Mouse (Mus musculus): ENCODE results near the gene Dusp3.

Dusp3 gene

DNA sequence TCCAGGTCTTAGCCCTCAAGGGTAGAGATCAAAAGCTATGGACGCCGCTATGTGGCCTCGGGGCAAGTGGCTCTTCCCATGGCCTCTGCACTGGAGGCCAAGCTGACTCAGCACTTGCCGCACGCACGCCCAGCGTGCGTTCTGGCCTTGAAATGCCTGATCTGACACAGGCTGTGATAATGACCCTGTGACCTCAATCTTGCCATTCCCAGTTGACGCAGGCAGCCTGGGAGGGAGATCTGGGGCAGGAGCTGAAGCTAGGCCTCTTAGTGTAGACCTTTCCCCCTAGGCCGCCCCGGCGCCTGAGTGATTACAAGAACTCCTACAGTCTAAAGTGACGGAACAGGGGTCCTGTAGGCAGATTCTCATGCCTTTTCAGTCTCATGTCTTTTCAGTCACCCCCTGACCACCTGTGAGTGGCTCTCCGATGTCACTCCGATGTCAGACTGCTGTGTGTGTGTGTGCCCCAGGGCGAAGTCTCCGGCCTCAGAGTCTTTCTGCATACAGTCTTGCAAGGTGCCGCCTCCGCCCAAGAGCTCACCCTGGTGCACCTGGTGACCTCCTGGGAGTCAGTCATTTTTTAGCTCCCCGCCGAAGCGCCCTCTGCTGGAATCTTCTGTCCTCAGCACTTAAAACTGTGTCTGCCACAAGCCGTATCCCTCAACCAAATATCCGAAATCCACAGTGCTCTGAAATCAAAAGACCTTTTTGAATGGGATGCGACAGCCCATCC is 58.6 kb downstream of the Dusp3 start:
- peak; percentile 56 to 68 for DNase-seq

DNA sequence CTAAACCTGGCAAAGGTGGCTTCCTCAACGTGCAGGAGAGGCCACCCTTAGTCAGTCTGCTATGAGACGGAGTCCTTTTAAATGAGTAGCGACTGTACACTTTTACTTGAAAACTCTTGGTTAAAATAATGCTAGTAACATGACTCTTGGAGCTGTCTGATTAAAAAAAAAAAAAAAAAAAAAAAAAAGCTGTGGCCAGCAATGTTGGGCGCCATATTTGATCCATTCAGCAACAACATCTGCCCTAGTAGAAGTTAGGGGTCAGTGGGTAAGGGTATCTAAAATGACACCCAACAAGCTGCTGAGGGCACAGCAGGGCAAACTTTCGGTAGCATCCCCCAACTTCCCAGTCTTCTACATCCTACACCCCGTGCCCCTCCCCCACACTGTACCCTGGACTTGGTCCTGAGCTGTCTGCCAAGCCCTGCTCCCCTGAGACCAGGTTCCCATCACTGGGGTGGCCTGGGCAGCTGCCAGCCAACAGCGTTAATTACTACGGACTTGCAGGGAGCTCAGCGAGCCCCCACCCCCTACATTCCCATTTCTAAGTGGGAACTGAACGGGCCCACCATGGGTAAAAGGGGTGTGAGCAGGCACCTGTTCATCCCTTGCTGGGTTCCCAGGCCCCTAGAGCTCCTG is 59.7 kb downstream of the Dusp3 start:
- peak; percentile 46 to 49 for DNase-seq

DNA sequence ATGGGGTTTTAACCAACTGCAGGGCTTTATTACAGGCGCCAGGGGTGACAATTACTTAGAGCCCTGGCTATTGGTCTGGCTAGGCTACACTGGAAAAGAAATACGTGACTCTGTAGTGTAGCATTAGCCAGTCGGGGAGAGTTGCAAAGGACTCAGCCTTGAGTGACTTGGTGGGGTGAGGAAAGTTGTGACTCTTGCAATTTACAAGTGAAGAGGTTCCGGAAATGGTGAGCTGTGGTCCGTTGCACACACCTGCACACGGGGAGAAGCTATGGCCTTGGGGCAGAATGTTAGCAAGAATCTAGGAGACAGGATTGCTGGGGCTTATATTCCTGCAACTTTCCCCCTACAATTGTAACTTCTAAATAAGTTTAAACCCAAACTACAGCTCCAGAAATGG is 61.2 kb downstream of the Dusp3 start:
- DNase-seq = no peak

DNA sequence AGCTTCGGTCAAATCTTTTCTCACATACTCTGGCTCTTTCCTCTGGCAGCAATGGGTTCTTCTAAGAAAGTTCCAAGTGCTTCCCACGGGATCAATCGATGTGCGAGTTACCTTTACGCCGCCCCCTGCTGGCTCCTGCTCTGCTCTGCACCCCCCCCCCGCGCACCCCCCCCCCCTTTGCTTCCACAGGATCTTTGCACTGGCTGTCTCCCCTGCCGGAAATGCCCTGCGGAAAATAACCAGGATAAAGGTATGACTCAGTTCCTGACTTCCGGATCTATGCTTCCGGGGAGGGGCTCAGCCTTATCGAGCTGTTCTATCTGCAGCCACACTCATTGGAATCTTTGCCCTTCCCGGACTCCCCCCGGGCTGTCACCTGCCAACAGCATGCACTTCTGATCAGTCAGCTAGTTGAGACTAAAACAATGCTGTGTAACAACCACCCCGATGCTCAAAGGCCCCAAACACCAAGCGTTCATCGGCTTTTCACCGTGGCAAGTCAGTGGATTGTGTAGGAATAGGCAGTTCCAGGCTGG is 62.3 kb downstream of the Dusp3 start:
- DNase-seq = no peak

DNA sequence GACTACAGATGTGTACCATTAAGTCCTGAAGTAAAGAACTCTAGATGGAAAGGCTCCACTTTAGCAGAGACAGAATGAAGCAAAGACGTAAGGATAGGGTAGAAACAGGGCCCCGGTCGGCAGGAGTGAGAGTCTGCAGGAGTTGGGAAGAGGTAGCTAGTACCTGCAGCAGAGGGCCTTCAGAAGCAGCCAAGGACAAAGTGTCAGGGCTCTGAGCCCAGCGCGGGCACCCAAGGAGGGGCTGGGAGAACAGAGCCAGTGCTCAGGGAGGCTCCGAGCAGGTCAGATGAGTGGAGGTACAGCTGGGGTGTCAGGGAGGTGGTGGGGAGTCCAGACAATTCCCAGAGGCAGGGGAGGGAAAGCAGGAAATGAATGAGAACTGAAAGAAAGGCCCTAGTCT is 62.8 kb downstream of the Dusp3 start:
- DNase-seq = no peak

DNA sequence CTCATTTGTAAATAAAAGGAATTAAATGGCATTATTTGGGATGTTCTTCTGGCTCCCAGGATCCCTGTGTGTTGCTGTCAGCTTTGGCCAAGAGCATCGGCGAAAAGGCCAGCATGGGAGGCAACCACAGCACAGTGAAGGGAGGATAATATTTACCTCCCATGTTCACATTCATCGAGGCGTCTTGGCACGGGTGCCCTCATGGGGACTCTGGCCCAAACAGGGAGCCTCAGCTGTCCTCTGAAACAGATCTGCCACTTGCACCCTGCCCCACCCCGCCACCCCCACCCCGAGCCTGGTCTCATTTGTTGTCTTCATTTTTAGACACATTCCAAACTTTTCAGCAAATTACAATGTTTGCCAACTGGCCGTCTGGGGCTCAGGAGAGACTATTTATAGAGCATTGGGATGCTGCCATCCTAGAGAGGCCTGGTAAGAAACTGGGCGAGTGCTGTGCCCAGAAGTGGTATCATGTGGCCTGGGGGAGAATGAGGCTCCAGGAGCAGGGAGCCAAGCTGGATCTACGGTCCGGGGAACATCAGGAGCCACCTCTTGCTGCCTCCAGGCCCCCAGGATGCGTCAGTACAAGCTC is 65.4 kb downstream of the Dusp3 start:
- peak; percentile 62 to 64 for DNase-seq
